ENCODE assay signal across 8 mouse cellular contexts in the genomic region with DNA sequence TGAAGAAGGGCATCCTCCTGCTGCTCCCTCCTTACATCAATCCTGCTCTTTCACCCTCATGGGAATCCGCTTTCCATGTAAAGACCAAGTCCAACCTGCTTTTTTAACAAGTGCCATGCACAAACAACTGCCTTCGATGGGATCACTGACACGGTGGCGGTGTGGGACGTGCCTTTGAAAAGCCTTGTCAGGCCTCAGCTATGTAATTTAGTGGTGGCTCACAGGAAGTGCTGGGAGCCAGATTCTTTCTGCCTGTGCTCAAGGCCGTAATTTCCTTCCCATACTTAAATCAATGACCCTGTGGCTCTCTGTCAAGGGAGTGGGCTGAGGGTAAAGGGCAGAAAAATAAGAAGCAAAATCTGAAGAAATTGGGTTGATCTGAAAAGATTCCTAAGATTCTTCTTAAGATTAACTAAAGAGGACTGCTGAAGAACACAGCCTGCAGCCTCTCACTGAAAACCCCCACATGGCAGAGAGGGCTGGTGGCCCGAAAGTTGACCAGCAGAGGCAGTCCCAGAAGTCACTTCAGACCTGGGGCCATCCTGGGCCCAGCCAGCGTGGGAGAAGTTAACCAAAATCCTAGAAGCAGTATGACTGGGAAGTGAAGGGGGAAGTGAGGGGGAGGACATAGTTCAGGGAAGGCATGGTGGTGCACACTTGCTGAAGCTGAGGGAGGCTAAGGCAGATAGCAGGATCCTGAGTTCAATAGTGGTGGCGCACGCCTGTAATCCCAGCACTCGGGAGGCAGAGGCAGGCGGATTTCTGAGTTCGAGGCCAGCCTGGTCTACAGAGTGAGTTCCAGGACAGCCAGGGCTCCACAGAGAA. TPM values are rescaled to one million over a fixed set of nuclear protein-coding genes. Genes with fewer than 3 reads are reported as not detected.
DNase-seq lines count a peak whose midpoint lies in the region; ATAC-seq lines count a peak whose summit lies in the region.

No protein-coding gene starts in this region.

- H3K27ac ChIP-seq in midbrain, embryonic 15.5 days: peak overlapping the region; percentile 3
- no peak overlapping the region for H3K27ac ChIP-seq in midbrain, embryonic 10.5 days (replicated peaks)

- no peak overlapping the region for H3K4me3 ChIP-seq in midbrain, embryonic 15.5 days
- H3K4me3 ChIP-seq in midbrain, embryonic 10.5 days: no peak overlapping the region

- no peaks in the 10 kb centered on the region for H3K9me3 ChIP-seq in midbrain, embryonic 15.5 days
- no peaks in the 10 kb centered on the region for H3K9me3 ChIP-seq in midbrain, embryonic 10.5 days (replicated peaks)

- H3K27me3 ChIP-seq in midbrain, embryonic 15.5 days (replicated peaks): no peaks in the 10 kb centered on the region
- no peaks in the 10 kb centered on the region for H3K27me3 ChIP-seq in midbrain, embryonic 10.5 days (ENCODE audit: low read depth, poor library complexity, severe bottlenecking)

- DNase-seq in midbrain, embryonic 10.5 days (ENCODE audit: low spot score): no peak
- DNase-seq in embryo, embryonic 11 days: peak; percentile 32
- DNase-seq in kidney, adult 18-20 months: peak; percentile 39
- DNase-seq in cerebellum, postnatal 25 days: no peak
- DNase-seq in gastrocnemius, postnatal 36 days: no peak
- no peak for DNase-seq in layer of hippocampus, postnatal 10 days (ENCODE audit: low spot score in 2 of 2)

- 69% methylated on average over 13 of the region's 13 CpGs for WGBS in midbrain, embryonic 15.5 days
- WGBS in midbrain, embryonic 10.5 days: 81% methylated on average over 13 of the region's 13 CpGs

- no peak for ATAC-seq in midbrain, embryonic 15.5 days (replicated peaks)
- 0 out of 2 replicates have a peak, but pooled peaks have one; percentile 36 for ATAC-seq in megakaryocyte-erythroid progenitor cell, adult 5-6 weeks (replicated peaks; ENCODE audit: low FRiP score, low TSS enrichment, poor library complexity, severe bottlenecking)

- H3K36me3 ChIP-seq in midbrain, embryonic 15.5 days (replicated peaks): no peaks in the 10 kb centered on the region
- H3K36me3 ChIP-seq in midbrain, embryonic 10.5 days: peaks cover 11% of the 10 kb centered on the region

- H3K9ac ChIP-seq in midbrain, embryonic 15.5 days: no peak overlapping the region

- intact Hi-C loops in gastrocnemius, postnatal 36 days (cut with DNase I): no loop called here

- no peak overlapping the region for H3K4me2 ChIP-seq in midbrain, embryonic 15.5 days

- H3K4me1 ChIP-seq in midbrain, embryonic 15.5 days: peaks cover 28% of the 10 kb centered on the region
- peaks cover 10% of the 10 kb centered on the region; the same call in 1 of the 2 replicates for H3K4me1 ChIP-seq in midbrain, embryonic 10.5 days

RNA-seq across cellular contexts. Expression of a gene that starts 33.3 kb away (rescaled TPM):
- 36.1 and 38.3 TPM in 2 replicates for polyA plus RNA-seq in midbrain, embryonic 15.5 days (2015; fragmentation: Nextera tagmentation; extraction: Ambion mirVana)
- 25.4 and 31.0 TPM in 2 replicates for polyA plus RNA-seq in midbrain, embryonic 10.5 days (2016; fragmentation: Nextera tagmentation; extraction: Ambion mirVana)
- total RNA-seq in megakaryocyte-erythroid progenitor cell, adult 5-6 weeks (2014; fragmentation: Nextera tagmentation): 11.1 and 14.3 TPM in 2 replicates
- 8.0 and 8.6 TPM in 2 replicates for total RNA-seq in megakaryocyte-erythroid progenitor cell, adult 5-6 weeks (2017)
- 10 to 100 TPM; 16.1 to 16.3 TPM for total RNA-seq in gastrocnemius, postnatal 36 days (2021)
- total RNA-seq in layer of hippocampus, postnatal 10 days (2021): 100 to 1,000 TPM; 140 TPM

Comparison
In these comparisons a context has a peak if more than half of its experiments do, and no peak if none do; other contexts are left out.
1. DNase-seq: peak in embryo, embryonic 11 days (single experiment) and kidney, adult 18-20 months (single experiment); none in midbrain, embryonic 10.5 days (single experiment), cerebellum, postnatal 25 days (0 of 2), gastrocnemius, postnatal 36 days (0 of 2) and layer of hippocampus, postnatal 10 days (0 of 2).
2. RNA of a gene that starts 33.3 kb away (total RNA-seq): 140 TPM in layer of hippocampus, postnatal 10 days; 16.1 to 16.3 TPM in gastrocnemius, postnatal 36 days and 8.0 to 14.3 TPM in megakaryocyte-erythroid progenitor cell, adult 5-6 weeks; every median in the first group is over 4 times any median in the second.